ENCODE assay signal across 8 mouse cellular contexts in the genomic region with DNA sequence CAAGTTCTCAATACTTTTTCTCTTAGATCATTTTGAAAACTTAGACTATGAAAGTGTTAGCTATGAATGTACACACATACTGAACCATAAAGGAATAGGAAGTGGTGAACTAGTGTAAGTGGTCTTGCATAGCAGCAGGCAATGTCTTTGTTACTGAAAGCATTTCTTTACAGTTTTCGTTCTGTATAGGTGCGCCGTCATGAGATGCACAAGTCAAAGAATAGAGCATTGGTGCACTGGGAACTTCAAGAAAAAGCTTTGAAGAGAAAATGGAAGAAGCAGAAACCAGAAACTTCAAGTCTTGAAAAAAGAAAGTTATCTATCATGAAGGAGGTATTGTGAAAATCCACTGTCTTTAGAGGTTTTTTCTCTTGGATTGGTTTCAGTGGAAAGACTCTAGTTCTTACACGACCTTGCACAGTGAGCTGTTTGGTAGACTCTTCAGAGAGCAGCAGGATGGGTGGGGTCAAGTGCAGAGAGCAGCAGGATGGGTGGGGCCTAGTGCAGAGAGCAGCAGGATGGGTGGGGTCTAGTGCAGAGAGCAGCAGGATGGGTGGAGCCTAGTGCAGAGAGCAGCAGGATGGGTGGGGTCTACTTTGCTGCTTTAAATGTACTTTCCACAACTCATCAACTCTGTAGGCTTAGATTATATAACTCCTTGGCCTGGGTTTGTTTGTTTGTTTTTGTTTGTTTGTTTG. TPM values are rescaled to one million over a fixed set of nuclear protein-coding genes. Genes with fewer than 3 reads are reported as not detected.
DNase-seq lines count a peak whose midpoint lies in the region; ATAC-seq lines count a peak whose summit lies in the region.

No protein-coding gene starts in this region.

- peaks cover 25% of the 10 kb centered on the region for H3K36me3 ChIP-seq in heart, embryonic 14.5 days (ENCODE audit: control insufficient read depth, insufficient read depth, low read length)

- H3K9ac ChIP-seq in heart, embryonic 14.5 days (ENCODE audit: low read length) = no peak overlapping the region

- no peaks in the 10 kb centered on the region for H3K9me3 ChIP-seq in heart, embryonic 14.5 days (ENCODE audit: control insufficient read depth, low read length)

- no peak overlapping the region for H3K27ac ChIP-seq in heart, embryonic 14.5 days (replicated peaks in 1 of 2; ENCODE audit: control insufficient read depth in 1 of 2, insufficient read depth in 1 of 2, low read depth in 2 of 2, low read length in 2 of 2)

- H3K4me2 ChIP-seq in heart, embryonic 14.5 days (ENCODE audit: low read length) = no peak overlapping the region

- H3K27me3 ChIP-seq in heart, embryonic 14.5 days (ENCODE audit: control insufficient read depth, insufficient read depth, low read length) = no peaks in the 10 kb centered on the region

- WGBS in heart, embryonic 14.5 days = 73% methylated on average over 4 of the region's 4 CpGs

- H3K4me3 ChIP-seq in heart, embryonic 14.5 days (ENCODE audit: control insufficient read depth in 1 of 2, insufficient read depth in 1 of 2, low read depth in 1 of 2, low read length in 2 of 2) = no peak overlapping the region

- DNase-seq in CD4-positive, CD25-positive, alpha-beta regulatory T cell, adult 2 months (ENCODE audit: low read depth, low spot score) = peak; percentile 94
- DNase-seq in WW6 (ENCODE audit: low read depth, low spot score) (peak; percentile 63), liver (peak; percentile 92)
- peak; percentile 50 to 51 for DNase-seq in spleen, postnatal 14 days (ENCODE audit: low spot score in 2 of 2)
- no peak for DNase-seq in left cerebral cortex, adult 8-10 months (ENCODE audit: low spot score in 2 of 2)
- no peak for DNase-seq in left cerebral cortex, adult 18-20 months (ENCODE audit: low spot score in 2 of 2)
- DNase-seq in ovary, postnatal 14 days (ENCODE audit: low spot score) = no peak

- H3K4me1 ChIP-seq in heart, embryonic 14.5 days (ENCODE audit: control insufficient read depth in 2 of 2, insufficient read depth in 2 of 2, low read length in 2 of 2) = no peaks in the 10 kb centered on the region

- ATAC-seq in heart, embryonic 14.5 days (ENCODE audit: insufficient number of reproducible peaks, insufficient read depth, low FRiP score, low read depth) = peak; percentile 69; the same call in 1 of the 2 replicates

RNA-seq across cellular contexts. Expression of gene Spice1, which starts 10.8 kb away (rescaled TPM):
- polyA plus RNA-seq in heart, embryonic 14.5 days (2014; fragmentation: Nextera tagmentation; extraction: Ambion mirVana) = 15.1 and 20.2 TPM in 2 replicates
- 10 to 100 TPM; 16.4 to 20.2 (median 18.3) TPM for total RNA-seq in left cerebral cortex, adult 8-10 months (2022)
- 10 to 100 TPM; 18.6 to 22.0 TPM for total RNA-seq in left cerebral cortex, adult 18-20 months (2021)

RNA-seq across cellular contexts. Expression of gene Sidt1, which starts 24.7 kb away (rescaled TPM):
- polyA plus RNA-seq in heart, embryonic 14.5 days (2014; fragmentation: Nextera tagmentation; extraction: Ambion mirVana) = not detected in 2 replicates
- 10 to 100 TPM; 30.7 to 36.5 (median 32.2) TPM for total RNA-seq in left cerebral cortex, adult 8-10 months (2022)
- 10 to 100 TPM; 41.6 to 41.8 TPM for total RNA-seq in left cerebral cortex, adult 18-20 months (2021)

RNA-seq across cellular contexts. Expression of gene Cfap44, which starts 36.9 kb away (rescaled TPM):
- 0.18 and 0.19 TPM in 2 replicates for polyA plus RNA-seq in heart, embryonic 14.5 days (2014; fragmentation: Nextera tagmentation; extraction: Ambion mirVana)
- total RNA-seq in left cerebral cortex, adult 8-10 months (2022) = 1 to 10 TPM; 3.4 to 7.4 (median 5.8) TPM
- total RNA-seq in left cerebral cortex, adult 18-20 months (2021) = 1 to 10 TPM; 3.8 to 4.0 TPM

Comparison
In these comparisons a context has a peak if more than half of its experiments do, and no peak if none do; other contexts are left out.
1. DNase-seq: peak in CD4-positive, CD25-positive, alpha-beta regulatory T cell, adult 2 months (single experiment), WW6 (single experiment), liver (single experiment) and spleen, postnatal 14 days (2 of 2); none in left cerebral cortex, adult 8-10 months (0 of 2), left cerebral cortex, adult 18-20 months (0 of 2) and ovary, postnatal 14 days (single experiment).